ENCODE assay signal across 8 mouse cellular contexts in the genomic region with DNA sequence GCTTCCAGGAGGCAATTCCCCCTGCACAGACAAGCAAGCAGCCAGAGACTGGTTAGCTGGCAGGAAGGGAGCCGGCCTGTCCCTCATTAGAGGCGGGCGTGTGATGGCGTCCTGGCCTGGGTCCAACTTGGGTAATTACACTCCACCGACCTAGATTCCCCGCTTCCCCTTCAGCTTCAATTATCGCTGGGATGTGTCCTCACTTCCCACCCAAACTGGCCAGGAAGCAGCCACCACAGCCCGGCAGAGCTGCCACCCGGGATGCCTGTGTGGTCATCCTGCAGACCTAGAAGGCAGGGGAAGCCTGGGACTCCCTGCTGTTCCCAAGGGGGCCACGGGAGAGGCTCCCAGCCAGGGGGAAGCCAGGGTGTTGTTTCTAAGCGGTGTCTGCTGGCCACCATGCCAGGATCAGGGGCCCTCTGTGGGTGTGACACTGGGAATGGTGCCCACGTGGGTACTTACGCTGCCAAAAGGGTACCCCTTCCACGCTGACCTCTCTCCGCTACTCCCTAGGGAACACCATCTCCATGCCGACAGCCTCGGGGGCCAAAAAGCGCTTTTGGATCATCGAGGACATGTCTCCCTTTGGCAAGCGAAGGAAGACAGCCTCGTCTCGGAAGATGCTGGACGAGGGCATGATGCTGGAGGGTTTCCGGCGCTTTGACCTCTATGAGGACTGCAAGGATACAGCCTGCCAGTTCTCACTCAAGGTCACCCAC.
A peak's percentile ranks its signal among the peaks of the same experiment; 100 is the strongest.
DNase-seq lines count a peak whose midpoint lies in the region; ATAC-seq lines count a peak whose summit lies in the region.

No protein-coding gene starts in this region.

- H3K4me2 ChIP-seq in midbrain, embryonic 15.5 days: peak overlapping the region; percentile 80
- H3K4me2 ChIP-seq in liver, embryonic 12.5 days: no peak overlapping the region

- peak overlapping the region; percentile 42 for H3K4me3 ChIP-seq in midbrain, embryonic 15.5 days
- H3K4me3 ChIP-seq in liver, embryonic 12.5 days: no peak overlapping the region

- DNase-seq in 3T3-L1 (ENCODE audit: low read depth, low spot score): peak; percentile 16
- DNase-seq in cerebellum, adult 18-20 months: peak; percentile 38 to 47
- DNase-seq in frontal cortex, postnatal 14 days (ENCODE audit: low spot score in 2 of 2): peak; percentile 59 to 61
- DNase-seq in heart, postnatal 4 days: peak; percentile 83
- peak; percentile 57 for DNase-seq in layer of hippocampus, postnatal 25 days (ENCODE audit: extremely low spot score in 1 of 2, low spot score in 1 of 2)

- 38% methylated on average over 25 of the region's 25 CpGs for WGBS in midbrain, embryonic 15.5 days
- 40% methylated on average over 25 of the region's 25 CpGs for WGBS in liver, embryonic 12.5 days (ENCODE audit: insufficient replicate concordance)

- no peaks in the 10 kb centered on the region for H3K9me3 ChIP-seq in midbrain, embryonic 15.5 days
- H3K9me3 ChIP-seq in liver, embryonic 12.5 days (replicated peaks): no peaks in the 10 kb centered on the region

- peaks cover 36% of the 10 kb centered on the region for H3K4me1 ChIP-seq in midbrain, embryonic 15.5 days
- H3K4me1 ChIP-seq in liver, embryonic 12.5 days: peaks cover 20% of the 10 kb centered on the region

- H3K27me3 ChIP-seq in midbrain, embryonic 15.5 days (replicated peaks): peaks cover 45% of the 10 kb centered on the region
- H3K27me3 ChIP-seq in liver, embryonic 12.5 days (replicated peaks): peaks cover 78% of the 10 kb centered on the region

- H3K9ac ChIP-seq in midbrain, embryonic 15.5 days: no peak overlapping the region
- H3K9ac ChIP-seq in liver, embryonic 12.5 days: no peak overlapping the region

- ATAC-seq in midbrain, embryonic 15.5 days (replicated peaks): peak; percentile 43
- ATAC-seq in erythroblast, adult 5-6 weeks (replicated peaks; ENCODE audit: low FRiP score, poor library complexity, severe bottlenecking): no peak
- ATAC-seq in liver, embryonic 12.5 days: no peak

- no peaks in the 10 kb centered on the region for H3K36me3 ChIP-seq in midbrain, embryonic 15.5 days (replicated peaks)
- no peaks in the 10 kb centered on the region for H3K36me3 ChIP-seq in liver, embryonic 12.5 days

- peak overlapping the region; percentile 21; the same call in 1 of the 2 replicates for H3K27ac ChIP-seq in midbrain, embryonic 15.5 days
- no peak overlapping the region for H3K27ac ChIP-seq in liver, embryonic 12.5 days

Comparison
In these comparisons a context has a peak if more than half of its experiments do, and no peak if none do; other contexts are left out.
1. DNase-seq: peak in every context shown above with its lines; median percentile 83 in heart, postnatal 4 days; 60 in frontal cortex, postnatal 14 days; 57 in layer of hippocampus, postnatal 25 days; 42 in cerebellum, adult 18-20 months; 16 in 3T3-L1.